Mouse (Mus musculus) stomach, postnatal 0 days (tissue): ENCODE measurements at regions not wholly inside any gene's neighbourhood (a gene's known extent, or its start where the extent isn't known, plus 50 kb on each side); places are given as distances from the start of the nearest gene placed in this dataset.

Source experiments
- CTCF ChIP-seq: IDR thresholded peaks from 2 replicates; pipeline ENCODE4 v1.5.1; 2016; ENCODE audit warnings: antibody characterized with exemption, low read depth, mild to moderate bottlenecking, moderate library complexity
- EP300 ChIP-seq: optimal IDR thresholded peaks from 2 replicates; pipeline ENCODE3; 2016; ENCODE audit warnings: antibody characterized with exemption

GRCm38 (mm10) chr16:9074295-9074694, 244.4 kb downstream of the 1810013L24Rik start:
- TF ChIP-seq CTCF (no peak), EP300 (no peak)
